Mouse (Mus musculus): ENCODE measurements at regions not wholly inside any gene's neighbourhood (a gene's known extent, or its start where the extent isn't known, plus 50 kb on each side); places are given as distances from the start of the nearest gene placed in this dataset.
"Not testable (repeated sequence)": the region's sequence is repeated elsewhere in the genome, so short reads cannot be mapped to it uniquely, and the experiment has no call there.

DNA sequence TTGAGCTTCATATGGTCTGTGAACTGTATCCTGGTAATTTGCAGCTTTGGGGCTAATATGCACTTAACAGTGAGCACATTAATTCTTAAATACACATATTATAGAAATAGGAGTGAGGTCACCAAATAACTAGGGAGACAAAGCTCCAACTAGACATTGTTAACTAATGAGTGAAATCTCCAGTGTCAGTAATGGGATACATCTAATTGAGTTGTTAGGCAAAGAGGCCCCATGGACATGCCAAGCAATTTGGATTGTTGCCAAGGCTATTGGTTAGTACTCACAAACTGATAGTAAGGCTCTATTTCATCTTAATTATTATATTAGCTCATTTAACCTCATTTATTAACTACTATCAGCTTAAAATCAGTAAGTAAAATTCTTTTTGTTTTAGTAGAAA is 698.5 kb downstream of the Triml1 start:
- no peak for DNase-seq

DNA sequence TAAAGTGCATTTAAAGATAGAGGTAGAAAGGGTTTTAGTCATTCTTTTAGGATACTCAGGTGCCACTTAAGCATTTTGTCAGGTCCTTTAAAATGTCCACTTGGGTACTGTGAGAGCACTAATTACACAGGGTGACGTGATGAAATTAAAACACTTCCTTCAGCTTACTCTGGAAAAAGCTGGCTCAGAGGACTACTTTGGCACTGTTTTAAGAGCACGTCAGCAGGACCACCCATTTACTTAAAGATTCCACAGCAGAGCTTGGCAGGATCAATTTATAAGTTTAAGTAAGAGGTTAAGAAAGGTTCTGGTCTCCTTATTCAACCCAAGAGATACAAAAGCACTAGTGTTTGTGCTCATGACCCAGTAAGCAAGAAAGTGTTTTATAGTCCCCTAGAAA is 738.7 kb downstream of the Triml1 start:
- DNase-seq: no peak

DNA sequence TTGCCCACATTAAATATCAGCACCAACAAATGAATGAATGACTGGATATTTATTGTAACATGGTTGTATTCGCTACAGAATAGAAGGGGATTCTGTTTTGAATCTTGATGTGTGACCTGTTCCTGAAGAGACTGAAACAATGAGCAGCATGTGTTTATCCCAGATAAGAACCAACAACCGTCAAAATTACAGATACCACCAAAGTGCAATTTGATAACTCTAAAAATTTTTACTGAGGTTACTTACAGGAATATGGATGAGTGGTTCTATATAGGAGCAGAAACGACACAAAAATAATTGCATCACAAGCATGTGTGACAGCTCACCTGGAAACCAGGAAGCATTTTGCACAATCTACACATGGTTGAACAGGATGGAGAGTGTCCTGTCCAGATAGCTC is 744.4 kb downstream of the Triml1 start:
- DNase-seq: no peak

DNA sequence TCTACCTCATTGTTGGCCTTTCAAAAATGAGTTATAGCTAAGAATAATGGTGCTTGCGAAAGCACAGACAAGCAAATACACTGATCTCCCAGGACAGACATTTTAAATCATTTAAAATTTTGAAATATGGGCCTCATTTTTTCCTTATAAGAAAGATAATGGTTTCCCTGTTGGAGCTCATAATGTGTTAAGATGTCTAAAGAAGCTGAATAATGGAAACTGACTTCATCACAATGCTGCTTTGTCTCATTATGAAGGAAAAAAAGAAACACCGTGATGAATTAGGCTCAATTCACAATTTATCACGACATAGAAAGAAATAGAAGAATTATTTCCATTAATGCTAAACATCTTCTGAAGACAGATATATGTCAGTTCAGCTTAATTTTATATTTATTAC is 752.5 kb downstream of the Triml1 start:
- DNase-seq: no peak

DNA sequence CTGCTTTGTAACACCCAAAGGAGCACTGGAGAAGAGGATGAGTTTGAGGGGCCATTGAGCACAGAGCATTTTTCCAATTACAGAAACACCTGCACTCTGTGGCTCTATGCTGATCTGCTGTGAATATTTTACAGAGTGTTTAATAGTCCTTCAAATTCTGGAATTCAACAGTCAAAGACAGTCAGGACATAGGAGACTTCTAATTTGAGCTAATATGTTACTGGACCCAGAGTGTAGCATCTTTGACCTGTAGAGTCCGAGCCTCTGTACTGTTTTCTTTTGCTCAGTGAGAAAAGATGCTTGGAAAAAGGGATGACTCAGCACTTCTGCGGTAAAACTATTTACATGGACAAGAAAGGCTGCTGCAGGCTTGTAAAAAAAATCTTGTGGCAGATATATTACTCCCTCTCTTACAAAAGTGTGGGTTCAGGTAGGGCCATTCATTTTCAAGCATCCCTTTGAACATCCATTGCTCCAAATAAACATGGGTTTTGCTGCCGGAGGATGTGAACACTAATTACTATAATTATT is 793.1 kb downstream of the Triml1 start:
- no peak for DNase-seq

DNA sequence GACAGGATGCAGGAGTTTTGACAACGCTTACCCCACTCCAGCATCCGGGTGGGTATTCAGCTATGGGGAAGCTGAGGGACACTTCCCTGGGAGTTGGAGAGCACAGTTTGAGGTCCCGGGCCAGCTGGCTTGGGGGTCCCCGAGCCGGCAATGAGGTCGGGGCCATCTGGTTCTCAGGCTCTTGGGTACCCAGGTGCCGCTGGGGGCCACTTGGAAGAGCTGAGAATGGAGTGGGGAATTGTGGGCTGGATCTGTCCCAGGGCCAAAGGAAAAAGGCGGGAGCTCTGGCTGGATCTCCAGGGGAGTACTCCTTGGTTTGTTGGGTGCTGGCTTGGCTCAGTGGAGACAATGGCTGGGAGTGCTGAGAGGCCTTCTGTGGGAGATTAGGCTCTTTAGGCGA is 806.6 kb downstream of the Triml1 start:
- DNase-seq: no peak

DNA sequence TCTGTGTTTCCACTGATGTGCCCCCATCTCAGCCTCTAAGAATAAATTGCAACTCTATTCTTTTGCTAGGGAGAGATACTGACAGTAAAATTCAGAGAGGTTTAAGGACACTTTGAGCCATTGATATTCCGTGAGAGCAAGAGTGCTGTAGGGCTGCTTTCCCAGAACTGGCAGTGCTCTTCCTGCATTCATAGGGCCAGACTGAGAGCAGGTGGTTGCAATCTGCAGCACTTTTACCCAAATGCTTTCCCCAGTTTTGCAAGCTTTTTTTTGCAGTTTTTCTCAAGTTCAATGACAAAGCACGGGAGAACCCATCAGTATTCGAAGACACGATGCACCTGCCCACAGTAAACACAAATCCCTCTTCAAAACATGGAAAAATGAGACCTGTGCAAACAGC is 816.6 kb downstream of the Triml1 start:
- DNase-seq: no peak

DNA sequence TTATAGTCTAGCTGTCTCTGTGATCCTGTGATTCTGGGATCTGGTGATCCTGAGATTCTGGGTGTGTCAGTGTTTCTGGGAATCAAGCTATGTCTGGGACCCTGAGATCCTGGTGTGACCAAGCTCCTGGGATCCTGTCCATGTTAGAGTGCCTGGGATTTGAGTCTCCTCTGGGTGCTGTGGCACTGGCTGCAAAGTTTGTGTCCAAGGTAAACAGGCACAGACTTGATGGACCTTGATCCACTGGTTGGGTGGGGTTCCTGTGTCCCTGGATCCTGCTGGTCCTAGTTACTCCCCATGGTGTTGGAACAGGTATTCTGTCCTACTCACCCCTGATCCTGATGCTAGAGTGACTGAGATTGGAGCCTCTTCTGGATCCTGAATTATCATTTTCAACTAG is 818.4 kb downstream of the Triml1 start:
- no peak for DNase-seq

DNA sequence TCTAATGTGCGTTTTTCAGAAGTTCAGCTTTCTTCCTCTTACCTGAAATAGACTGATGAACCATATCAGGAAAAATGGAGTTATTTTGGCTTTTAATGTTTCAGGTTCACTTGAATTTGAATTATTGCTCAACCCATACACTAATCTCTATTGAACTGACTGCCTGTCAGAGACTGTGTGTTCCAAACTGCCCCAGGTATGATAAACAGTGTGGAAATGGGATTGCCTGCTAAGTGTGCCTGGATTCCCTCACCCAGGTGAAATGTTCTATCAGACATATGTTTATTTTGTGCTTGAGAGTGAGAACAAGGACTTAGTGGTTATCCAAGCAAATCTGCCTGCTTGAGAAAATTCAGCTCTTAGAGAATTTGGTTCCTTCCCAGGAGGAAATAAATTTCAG is 830.2 kb downstream of the Triml1 start:
- DNase-seq: no peak

DNA sequence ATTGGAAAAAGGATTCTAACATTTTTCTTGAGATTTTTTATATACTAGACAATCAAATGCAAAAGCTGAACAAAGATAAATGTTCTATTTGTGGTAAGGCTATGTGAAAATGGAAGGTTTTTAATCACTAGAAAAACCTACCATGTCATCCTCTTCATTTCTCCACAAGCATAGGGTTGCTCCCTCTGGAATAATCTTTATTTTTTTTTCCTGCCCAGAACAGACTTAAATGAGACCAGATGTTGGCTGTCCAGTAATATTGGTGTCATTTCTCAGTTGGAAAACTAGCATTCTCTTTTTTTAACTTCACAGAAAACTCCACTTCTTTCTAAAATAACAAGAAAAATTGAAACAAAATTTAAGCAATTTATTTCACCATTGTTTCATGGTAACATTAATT is 849.9 kb downstream of the Triml1 start:
- DNase-seq: no peak

DNA sequence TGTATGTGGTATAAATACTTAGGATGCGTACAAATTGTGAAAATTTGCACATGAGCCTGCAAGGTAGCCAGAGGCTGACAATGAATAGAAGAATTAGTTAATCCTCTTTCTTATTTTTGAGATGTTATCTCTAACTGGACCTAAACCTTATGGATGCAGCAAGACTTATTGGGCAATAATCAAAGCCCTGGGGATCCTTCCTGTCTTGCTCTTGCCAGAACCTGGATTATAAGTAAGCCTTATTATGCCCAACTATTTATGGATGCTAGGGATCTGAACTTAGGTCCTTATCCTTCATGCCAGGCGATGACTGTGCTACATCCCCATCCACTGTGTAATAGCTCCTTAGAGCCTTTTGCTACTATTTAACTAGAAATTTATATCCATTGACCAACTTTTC is 859.3 kb downstream of the Triml1 start:
- no peak for DNase-seq

DNA sequence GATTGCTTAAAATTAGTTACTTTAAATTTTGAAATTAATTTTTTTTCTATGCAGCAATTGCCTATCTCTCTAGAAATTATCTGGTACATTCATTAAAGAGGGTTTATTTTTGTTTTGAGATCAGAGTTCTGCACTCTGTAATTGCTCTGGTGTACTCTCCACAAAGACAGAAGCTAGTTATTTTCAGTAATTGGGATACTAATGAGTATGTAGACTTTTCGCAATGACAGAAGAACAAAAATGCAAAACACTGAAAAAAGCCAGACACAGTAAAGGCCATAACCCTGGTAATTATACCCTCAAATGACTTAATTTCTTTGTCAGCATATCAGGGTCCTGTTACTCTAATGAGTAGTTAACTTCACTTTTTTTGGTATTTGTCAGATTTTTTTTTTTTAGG is 836.5 kb upstream of the Frg1 start:
- no peak for DNase-seq

DNA sequence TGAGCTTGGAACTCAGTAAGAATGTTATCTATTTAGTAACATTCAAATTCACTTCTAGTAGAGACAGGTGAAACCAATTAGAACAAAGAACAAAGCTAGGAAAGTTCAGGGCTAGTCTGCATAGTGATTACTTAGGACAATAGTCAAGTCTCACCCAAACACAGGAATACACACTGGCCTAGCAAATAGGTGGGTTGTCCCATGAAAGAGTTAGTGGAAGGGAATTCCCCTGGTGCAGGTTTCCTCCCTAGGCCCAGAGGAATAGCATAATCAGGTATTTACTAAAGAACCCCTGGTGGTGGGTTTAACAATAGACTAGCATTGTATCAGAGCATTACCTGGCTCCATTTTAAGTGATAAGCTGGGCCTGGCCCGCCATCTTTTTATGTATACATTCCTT is 825.4 kb upstream of the Frg1 start:
- DNase-seq: not testable (repeated sequence)

DNA sequence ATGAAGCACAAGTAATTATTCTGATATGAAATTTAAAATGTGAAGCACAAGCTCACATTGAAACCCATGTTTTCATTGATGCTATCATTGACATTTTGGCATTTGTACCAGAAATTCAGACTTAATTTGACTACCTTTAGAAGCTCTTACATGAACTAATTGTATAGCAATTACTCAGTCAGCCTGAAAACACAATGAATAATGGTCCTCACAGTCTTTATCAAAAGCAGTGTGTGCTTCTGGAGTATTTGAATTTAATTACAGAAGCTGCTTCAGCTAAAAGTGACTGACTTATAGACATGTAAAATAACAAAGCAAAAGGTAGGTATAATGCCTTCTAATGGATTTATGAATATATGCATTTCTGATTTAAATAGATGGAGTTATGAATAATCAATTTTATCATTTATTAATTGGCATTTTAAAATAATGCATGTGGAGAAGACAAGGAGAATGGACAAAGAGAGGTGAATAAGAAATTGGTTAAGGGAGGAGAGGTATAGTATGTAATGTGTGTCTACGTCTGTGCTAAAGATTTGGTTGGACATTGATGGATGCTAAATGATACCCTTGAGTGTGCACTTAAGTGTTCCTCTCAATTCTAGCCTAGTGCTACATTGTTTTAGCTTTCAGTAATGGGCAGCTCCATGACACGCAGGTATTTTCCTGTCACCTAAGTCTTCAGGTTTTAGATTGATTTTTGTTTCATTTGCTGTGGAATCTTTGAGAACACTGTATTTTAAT is 803.2 kb upstream of the Frg1 start:
- no peak for DNase-seq

DNA sequence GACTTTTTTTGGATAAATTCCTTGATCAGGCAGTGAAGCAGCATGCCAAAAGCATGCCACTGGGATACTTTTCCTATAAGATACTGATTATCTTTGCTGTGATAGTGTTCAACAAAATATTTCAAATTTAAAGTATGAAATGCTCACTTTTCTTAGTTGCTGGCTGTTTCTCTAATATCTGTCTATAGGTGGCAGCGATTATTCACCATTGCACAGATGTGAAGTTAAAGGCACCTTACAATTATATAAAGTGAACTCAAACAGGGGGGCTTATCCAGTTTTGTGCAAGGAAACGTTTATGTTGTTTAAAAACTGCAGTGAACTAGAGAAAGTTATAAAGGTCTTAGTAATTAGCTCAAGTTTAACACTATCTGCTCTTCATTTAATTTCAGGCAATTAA is 794.1 kb upstream of the Frg1 start:
- no peak for DNase-seq

DNA sequence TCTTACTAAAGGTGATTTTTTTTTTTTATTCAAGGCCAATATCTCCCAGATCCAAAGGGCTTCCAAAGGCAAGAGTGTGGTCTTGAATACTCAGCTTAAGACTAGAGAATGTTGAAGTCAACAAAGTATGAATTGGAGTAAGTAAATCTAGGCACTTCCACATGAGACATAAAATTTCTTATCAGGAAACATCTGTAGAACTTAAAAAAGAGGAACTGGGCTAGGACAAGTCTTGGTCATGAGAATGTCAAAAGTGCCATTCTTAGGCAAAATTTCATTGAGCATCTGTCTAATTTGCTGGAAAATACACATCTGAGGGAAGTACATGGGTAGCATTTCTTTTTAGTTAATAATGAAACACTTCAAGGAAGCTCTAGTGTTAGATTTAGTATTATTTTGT is 793.1 kb upstream of the Frg1 start:
- DNase-seq: no peak

DNA sequence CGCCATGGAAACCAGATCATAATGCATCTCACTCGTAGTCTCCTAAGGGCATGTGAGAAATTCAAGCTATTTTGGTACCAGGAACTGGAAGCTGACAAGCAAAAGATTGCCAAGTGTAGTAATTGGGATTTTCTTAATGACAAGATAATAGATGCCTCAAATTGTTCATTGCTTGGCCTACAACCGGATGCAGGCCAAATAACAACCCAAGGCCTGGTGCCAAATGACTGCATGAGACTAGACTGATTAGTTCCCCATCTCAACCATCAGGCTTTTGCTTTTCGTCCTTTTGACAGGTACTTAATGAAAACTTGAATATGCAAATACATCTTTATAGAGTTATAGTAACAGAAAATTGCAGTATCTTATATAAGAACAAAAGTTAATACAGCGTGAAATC is 780.4 kb upstream of the Frg1 start:
- no peak for DNase-seq

DNA sequence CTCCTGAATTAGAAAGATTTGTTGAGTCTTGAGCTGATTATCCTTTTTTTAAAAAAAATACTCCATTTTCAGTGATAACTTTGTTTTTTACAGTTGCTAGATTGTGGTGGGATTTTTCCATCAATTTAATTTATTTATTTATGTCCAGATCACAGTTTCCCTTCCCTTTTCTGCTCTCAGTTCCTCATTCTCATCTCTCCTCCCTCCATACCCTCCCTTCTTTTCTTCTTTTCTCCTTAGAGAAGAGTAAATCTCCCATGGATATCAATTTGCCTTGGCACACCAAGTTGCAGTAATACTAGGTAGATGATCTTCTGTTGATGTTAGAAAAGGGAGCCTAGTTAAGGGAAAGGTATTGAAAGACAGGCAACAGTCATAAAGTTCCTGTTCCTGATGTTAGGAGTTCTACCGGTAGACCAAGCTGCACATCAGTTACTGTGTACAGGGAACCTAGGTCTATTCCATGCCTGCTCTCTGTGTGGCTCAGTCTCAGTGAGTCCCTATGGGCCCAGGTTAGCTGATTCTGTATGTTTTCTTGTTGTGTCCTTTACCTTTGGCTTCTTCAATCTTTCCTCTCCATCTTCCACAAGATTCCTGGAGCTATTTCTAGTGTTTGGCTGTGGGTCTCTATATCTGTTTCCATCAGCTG is 777.2 kb upstream of the Frg1 start:
- no peak for DNase-seq

DNA sequence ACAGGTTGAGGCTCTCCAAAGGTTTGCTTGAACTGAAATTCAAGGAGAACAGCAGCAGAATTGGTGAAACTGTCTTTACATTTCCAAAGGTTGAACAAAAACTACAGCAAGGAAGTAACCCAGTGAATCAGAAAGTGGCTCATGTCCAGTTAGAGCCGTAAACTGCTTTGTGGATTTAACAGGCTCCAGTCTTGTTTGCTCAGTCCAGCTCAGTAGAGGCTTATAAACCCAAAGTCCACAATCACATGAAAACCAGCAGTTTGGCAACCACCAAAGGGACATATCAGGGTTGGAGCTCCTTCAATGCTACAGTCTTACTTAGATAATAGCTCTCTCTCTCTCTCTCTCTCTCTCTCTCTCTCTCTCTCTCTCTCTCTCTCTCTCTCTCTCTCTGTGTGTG is 770.2 kb upstream of the Frg1 start:
- no peak for DNase-seq

DNA sequence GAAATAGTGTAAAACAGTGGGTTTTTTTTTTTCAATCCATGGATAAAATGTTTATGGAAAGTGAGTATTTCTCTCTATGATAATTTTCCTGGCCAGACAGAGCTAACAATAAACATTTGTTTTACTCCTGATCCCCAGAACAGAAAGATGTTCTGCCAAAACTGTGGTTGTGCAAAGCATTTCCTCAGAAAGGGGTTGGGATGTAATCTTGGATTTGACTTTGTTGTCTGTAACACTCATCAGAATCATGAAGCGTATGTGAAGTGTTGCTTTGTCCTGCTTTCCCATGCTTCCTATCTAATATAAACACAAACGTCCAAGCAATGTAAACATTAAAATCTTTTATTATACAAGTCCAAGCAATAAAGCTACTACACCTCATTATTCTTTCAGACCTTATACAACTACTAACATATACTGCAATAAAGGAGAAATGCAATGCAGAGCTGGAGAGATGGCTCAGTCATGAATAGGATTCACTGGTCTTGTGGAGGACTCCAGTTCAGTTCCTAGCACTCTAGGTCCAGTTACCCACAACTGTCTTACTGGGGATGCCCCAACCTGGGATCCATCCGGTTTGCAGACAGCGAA is 766.5 kb upstream of the Frg1 start:
- no peak for DNase-seq

DNA sequence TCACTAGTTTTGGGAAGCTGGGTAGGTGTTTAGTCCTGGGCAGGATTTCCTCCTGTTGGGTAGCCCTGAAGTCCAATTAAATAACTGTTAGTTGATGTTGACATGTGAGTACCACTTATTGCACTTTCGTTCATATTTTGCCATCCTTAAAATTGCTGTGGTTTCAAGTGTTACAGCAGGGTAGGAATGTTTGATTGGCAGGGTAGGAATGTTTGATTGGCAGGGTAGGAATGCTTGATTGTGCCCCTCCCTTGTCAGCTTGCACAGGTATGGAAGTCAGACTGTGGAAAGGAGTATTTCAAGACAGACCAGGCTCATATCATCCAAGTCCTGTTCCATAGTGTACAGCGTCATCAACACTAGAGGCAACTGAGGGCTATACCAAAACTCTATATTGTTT is 745.6 kb upstream of the Frg1 start:
- no peak for DNase-seq

DNA sequence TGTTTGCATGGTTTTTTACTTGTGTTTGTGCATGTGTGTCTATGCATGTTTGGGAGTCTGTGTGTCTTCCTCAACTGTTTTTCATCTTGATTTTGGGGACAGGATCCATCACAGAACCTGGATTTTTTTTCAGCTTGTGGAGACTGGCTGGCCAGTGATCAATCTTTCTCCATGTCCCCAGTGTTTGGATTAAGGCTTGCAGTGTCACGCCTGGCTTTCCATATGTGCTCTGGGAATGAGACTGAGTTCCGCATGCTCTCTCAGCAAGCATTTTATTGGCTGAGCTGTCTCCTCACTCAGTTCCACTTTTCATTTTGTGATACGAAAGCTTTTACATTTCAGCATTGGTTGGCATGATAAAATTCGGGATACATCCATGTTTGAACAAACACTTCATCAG is 740.1 kb upstream of the Frg1 start:
- DNase-seq: no peak

DNA sequence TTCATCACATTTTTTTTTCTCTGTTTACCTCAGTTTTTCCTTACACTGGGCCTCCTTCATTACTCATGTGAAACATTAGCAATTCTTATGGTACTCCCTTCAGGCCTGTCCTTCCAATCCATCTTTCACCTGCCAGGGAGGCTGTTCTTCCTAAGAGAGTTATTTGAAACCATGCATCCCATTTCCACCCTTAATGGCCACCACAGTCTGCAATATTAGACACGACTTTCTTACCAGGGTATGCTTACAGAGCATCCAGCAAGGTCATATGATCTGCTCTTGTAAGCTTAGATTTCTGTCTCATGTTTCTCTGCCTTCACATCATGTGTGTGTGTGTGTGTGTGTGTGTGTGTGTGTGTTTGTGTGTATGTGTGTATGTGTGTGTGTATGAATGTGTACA is 739.7 kb upstream of the Frg1 start:
- DNase-seq: no peak

DNA sequence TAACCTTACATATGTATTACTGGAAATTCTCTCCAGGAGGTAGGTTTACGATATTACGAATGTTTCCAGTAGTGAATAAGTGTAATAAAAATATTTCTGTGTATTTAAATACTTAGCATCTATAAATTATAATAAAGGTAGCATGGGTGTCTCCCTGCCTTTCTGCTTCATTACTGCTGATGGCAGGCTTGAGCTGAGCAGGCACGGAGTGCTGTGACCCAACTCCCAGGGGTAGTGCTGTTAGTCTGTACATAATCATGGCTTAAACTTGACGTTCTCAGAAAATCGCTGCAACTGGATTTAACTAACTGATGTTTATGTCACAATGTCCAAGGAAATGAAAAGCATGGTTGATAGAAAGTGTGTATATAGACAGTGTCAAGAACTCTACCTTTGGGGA is 727.8 kb upstream of the Frg1 start:
- DNase-seq: no peak
